Mouse (Mus musculus) cortical plate, adult 2 months (tissue): ENCODE data around the gene Arhgap15. TPM values are rescaled to one million over a fixed set of nuclear protein-coding genes. Genes with fewer than 3 reads are reported as not detected.

Source experiments
- H3K27ac ChIP-seq: fragments of 200-500 bp; 2 replicates; pipeline ENCODE4 v1.5.1; 2012; ENCODE audit warnings: low read length, control low read depth, inconsistent platforms; ENCODE audit not compliant: insufficient read depth
- H3K4me1 ChIP-seq: fragments of 200-500 bp; 2 replicates; pipeline ENCODE4 v1.6.1; 2011; ENCODE audit warnings: low read length; ENCODE audit not compliant: control insufficient read depth, insufficient read depth
- H3K4me3 ChIP-seq: fragments of 200-500 bp; 2 replicates; pipeline ENCODE4 v1.5.1; 2011; ENCODE audit warnings: mild to moderate bottlenecking, low read length, control low read depth; ENCODE audit not compliant: insufficient read depth
- CTCF ChIP-seq: fragments of 200-500 bp; IDR thresholded peaks from 2 replicates; pipeline ENCODE4 v1.5.1; 2011; ENCODE audit warnings: mild to moderate bottlenecking, control low read depth, low read length; ENCODE audit not compliant: insufficient read depth; ENCODE audit errors: extremely low read depth
- POLR2A ChIP-seq: fragments of 200-500 bp; IDR thresholded peaks from 2 replicates; pipeline ENCODE4 v1.6.1; 2011; ENCODE audit warnings: mild to moderate bottlenecking, low read length, control low read depth; ENCODE audit not compliant: insufficient read depth; ENCODE audit errors: extremely low read depth
- polyA plus RNA-seq: library from polyadenylated mRNA; depleted of rRNA; stranded (reverse); fragments of >200 nt; gene quantifications from 2 replicates; pipeline ENCODE4 v1.2.3, GENCODE M21; 2012

Gene Arhgap15
- polyA plus RNA-seq, 1 experiment, result 8.9 TPM

DNA sequence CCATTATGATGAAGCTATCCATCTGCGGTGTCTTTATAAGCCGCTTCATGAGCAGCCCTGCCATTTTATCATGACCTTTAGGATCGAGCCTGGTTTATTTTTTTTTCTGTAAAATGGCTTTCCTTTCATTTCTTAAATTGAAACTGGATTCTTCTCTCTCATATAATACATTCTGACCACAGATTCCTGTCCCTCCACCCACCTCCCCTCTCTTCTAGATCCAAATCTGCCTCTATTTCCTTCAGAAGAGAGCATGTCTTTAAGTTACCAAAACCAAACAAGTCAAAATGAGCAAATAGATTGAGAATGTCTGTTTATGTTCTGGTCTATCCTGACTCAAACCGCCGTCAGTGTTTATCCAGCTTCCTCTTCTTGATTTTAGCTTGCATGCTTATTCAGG lies 46.1 kb downstream of the Arhgap15 start:
- Histone ChIP-seq H3K27ac (no peak overlapping the region), H3K4me3 (no peak overlapping the region), H3K4me1 (no peaks in the 10 kb centered on the region)
- TF ChIP-seq CTCF (no peak), POLR2A (no peak)

DNA sequence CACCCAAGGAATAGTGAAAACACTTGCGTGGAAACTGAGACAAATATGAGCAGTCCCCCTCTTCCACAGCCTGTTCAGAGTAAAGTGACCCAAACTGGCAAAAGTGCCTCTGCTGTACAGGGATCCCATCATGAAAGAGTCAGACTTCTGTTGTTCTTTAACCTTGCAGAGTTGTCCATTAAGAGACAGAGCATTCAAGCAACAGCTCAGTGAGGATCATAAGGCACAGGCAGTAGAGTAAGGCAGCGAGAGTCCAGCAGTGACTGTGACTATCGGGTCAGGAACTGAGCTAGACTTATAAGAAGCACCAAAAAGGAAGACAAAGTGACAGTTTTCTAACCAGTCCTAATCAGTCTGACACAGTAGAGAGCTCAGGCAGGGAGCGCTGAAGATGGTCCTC lies 47.8 kb downstream of the Arhgap15 start:
- Histone ChIP-seq H3K27ac (no peak overlapping the region), H3K4me1 (no peaks in the 10 kb centered on the region), H3K4me3 (no peak overlapping the region)
- TF ChIP-seq CTCF (no peak), POLR2A (no peak)

DNA sequence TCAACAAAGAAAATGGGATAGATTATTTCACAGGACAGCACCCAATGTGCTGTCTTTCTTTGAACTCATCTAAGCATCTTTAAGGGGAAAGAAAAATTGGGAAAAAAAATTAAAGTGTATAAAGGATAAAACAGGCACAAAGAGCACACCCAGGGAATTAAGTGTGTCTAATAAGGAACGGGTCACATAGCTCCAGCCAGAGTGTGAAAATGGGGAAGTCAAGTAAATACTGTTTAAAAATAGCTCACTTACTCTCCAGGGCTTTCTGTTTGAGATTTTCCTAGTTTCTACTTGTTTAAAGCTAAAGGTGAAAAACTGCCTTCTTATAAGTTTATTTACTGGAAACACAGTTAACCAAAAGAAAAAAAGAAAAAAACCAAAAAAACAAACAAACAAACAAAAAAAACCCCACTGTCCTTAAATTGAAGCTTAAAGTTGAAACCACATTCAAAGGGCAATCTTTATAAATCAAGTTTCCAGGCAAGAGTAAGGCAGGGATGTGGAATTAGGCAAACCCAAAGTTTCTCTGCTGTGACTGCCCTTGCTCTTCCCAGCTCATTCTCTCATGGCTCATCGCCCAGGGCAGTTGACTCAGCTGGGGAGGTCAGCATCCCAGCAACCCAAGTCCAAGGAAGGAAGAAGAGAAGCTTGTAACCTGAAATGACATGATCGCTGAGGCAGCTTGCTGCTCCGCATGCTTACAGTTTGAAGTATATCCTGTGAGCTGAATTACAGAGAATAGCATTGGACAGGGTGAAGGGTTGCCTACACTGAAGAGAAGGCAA lies 57.5 kb downstream of the Arhgap15 start:
- H3K4me3 ChIP-seq, result no peak overlapping the region
- TF ChIP-seq POLR2A (no peak), CTCF (no peak)
- H3K27ac ChIP-seq, result no peak overlapping the region
- no peaks in the 10 kb centered on the region for H3K4me1 ChIP-seq

GRCm38 (mm10) chr2:43815896-43816787 lies 67.5 kb downstream of the Arhgap15 start:
- H3K4me3 ChIP-seq, result no peak overlapping the region
- no peak for TF ChIP-seq CTCF
- no peak for TF ChIP-seq POLR2A
- H3K27ac ChIP-seq, result no peak overlapping the region
- peaks cover 2% of the 10 kb centered on the region; the same call in 1 of the 2 replicates for H3K4me1 ChIP-seq

DNA sequence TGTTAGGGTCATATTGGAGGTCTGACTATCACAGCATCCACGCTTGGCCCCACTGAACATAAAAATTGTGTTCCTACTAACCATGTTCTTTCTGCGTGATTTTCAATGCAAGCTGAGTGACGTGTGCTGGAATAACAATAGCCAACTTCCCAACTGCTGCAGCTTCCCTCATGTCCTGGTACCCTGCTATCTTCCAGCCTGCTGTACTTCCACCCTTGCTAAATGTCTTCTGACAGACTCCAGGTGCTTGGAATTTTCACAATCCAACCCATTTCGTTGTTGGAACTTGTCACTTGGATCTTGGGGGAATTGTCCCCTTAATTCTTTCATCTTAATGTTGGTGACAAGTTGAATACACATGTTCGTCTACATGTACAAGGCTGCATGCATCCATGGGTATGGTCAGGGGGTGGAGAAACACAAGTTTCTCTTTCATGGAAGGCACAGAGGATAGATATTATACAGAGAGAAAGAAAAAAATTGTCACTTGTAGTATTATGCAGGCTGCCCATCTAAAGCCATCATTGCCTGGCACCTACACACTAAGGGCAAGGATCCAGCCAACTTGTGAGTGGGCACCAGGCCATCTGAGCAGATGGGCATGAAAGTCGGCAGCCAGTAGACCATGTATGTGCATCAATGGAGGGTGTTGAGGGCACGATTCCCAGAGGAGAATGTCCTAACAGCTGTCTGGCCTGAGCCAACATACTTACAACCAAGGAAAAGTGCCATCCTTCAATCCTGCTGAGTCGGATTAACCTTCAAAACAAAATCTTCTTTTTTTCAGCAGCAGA lies 68.4 kb downstream of the Arhgap15 start:
- no peak overlapping the region for H3K4me3 ChIP-seq
- TF ChIP-seq POLR2A (no peak), CTCF (no peak)
- peaks cover 2% of the 10 kb centered on the region; the same call in 1 of the 2 replicates for H3K4me1 ChIP-seq
- H3K27ac ChIP-seq, result no peak overlapping the region

DNA sequence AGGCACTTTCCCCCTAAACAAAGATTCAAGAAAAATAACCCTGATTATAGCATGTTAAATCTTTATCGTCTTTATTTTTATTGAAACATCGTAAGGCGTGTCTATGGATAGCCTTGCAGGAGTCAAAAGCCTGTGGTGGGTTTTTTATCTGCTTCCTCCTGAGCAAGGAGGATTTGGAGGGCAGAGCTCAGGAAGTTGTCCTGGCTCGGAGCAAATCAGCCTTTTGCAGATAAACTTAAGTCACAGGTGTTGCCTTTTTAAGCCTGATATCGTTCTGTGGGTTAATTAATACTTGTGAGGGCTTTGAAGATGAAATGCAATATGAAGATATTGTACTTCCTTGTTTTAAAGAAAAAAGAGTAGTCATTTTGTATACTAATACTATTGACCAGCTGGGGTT lies 87.3 kb downstream of the Arhgap15 start:
- no peak overlapping the region for H3K4me3 ChIP-seq
- TF ChIP-seq CTCF (no peak), POLR2A (no peak)
- no peaks in the 10 kb centered on the region for H3K4me1 ChIP-seq
- H3K27ac ChIP-seq, result no peak overlapping the region

- Histone ChIP-seq H3K4me3 (no peak overlapping the region), H3K27ac (no peak overlapping the region), H3K4me1 (no peaks in the 10 kb centered on the region)
- no peak for TF ChIP-seq POLR2A
- no peak for TF ChIP-seq CTCF
These were observed 93.0 kb downstream of the Arhgap15 start for GRCm38 (mm10) chr2:43841644-43842043.

GRCm38 (mm10) chr2:43851195-43851594 lies 102.6 kb downstream of the Arhgap15 start:
- TF ChIP-seq POLR2A (no peak), CTCF (peak; percentile 61; the same call in 1 of the 2 replicates)
- H3K4me3 ChIP-seq, result no peak overlapping the region
- H3K4me1 ChIP-seq, result no peaks in the 10 kb centered on the region
- no peak overlapping the region for H3K27ac ChIP-seq

DNA sequence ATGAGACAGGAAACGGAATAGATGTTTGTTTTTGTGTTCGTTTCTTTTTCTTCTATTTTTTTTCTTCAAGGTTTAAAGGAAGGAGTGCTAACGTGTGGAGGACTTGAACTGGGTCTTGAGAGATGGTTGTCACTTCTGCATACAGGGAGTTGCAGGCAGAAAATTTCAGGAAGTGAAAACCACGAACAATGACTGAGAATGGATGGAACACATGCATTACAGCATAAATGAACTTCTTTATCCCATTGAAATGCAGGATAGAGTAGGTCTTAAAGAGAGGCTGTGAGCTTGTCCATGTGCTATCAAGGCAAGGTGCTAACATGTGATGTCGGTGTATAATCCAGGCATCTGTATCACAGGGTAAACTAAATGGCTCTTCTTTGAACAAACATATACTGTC lies 114.1 kb downstream of the Arhgap15 start:
- Histone ChIP-seq H3K4me3 (no peak overlapping the region), H3K27ac (no peak overlapping the region), H3K4me1 (no peaks in the 10 kb centered on the region)
- TF ChIP-seq POLR2A (no peak), CTCF (no peak)
